Mouse (Mus musculus): Measurements from ENCODE around the gene Npdc1. TPM values are rescaled to one million over a fixed set of nuclear protein-coding genes. Genes with fewer than 3 reads are reported as not detected.
A peak's percentile ranks its signal among the peaks of the same experiment; 100 is the strongest.

Npdc1 gene
- polyA plus RNA-seq, 1 experiment from 2014 or later, result 29.5 TPM

DNA sequence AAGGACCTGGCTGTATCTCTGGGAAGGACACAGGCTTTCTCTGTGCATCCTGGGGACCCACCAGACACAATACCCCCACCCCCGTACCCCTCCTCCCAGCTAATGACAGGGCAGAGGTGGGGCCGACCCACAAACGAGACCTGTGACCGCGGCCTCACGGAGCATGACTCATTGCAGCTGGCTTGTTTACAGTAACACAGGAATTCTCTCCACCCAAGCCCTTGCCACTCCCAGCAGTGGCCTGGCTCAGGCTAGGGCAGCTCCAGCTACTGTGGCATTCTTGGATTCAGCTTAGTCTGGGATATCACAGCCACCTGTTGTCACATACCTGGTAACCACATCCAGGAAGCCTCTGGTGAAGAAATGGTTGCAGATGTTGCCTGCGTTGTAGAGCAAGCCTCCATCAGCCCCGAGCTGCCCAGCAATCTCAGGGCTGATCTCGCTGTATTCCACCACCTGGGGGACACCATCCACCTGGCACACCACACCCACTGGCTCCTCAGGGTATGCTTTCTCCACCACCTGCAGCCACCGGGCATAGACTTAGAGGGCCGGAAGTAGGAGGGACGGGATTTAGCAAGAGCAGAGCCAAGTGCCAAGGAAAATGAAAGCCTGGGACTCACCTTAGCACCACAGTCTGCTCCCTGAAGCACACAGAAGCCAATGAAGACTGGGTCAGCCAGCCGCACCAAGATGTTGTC, 35.5 kb upstream of the Npdc1 start:
- H3K27me3 ChIP-seq (ENCODE audit: control insufficient read depth, insufficient read depth, low read length), result peaks cover 24% of the 10 kb centered on the region
- WGBS, result 60% methylated on average over 13 of the region's 13 CpGs

DNA sequence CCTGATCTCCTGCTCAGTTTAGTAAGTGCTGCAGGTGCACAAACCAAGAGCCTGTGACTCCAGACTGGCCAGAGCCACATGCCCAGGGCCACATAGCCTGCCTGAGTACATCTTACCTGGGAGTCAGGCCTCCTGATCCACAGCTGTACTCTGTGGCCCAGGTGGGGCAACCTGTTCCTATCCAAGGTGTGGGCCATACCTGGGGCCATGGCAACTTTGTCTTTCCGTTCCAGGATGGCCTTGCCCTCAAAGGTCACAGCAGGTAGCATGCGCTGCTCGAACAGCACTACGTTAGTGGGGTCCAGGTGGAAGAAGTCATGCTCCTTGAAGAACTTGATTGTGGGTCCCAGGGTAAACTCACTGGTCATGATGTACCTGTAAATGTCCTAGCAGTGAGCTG, 34.8 kb upstream of the Npdc1 start:
- H3K4me3 ChIP-seq (ENCODE audit: control insufficient read depth in 1 of 2, insufficient read depth in 1 of 2, low read depth in 1 of 2, low read length in 2 of 2), result peak overlapping the region in 1 of 2 experiments; percentile 73; a peak in 2 of 4 replicates
- 0 out of 2 replicates have a peak, but pooled peaks cover 12% of the 10 kb centered on the region for H3K36me3 ChIP-seq (ENCODE audit: control insufficient read depth, insufficient read depth, low read length)
- peaks cover 27% of the 10 kb centered on the region for H3K27me3 ChIP-seq (ENCODE audit: control insufficient read depth, insufficient read depth, low read length)
- WGBS, result 91% methylated on average over 4 of the region's 4 CpGs
- H3K4me2 ChIP-seq (ENCODE audit: low read length), result peak overlapping the region; percentile 95
- H3K27ac ChIP-seq (replicated peaks in 1 of 2; ENCODE audit: control insufficient read depth in 1 of 2, insufficient read depth in 1 of 2, low read depth in 2 of 2, low read length in 2 of 2), result no peak overlapping the region
- ATAC-seq (ENCODE audit: insufficient number of reproducible peaks, insufficient read depth, low FRiP score, low read depth), result no peak
- H3K9ac ChIP-seq (ENCODE audit: low read length), result no peak overlapping the region
- H3K9me3 ChIP-seq (ENCODE audit: control insufficient read depth, low read length), result no peaks in the 10 kb centered on the region
- peaks cover 0 to 5% of the 10 kb centered on the region in 2 experiments; a peak in 2 of 4 replicates for H3K4me1 ChIP-seq (ENCODE audit: control insufficient read depth in 2 of 2, insufficient read depth in 2 of 2, low read length in 2 of 2)

More for the DNA sequence above, 35.5 kb upstream of the Npdc1 start:
- H3K4me1 ChIP-seq (ENCODE audit: control insufficient read depth in 2 of 2, insufficient read depth in 2 of 2, low read length in 2 of 2), result peaks cover 0 to 5% of the 10 kb centered on the region in 2 experiments; a peak in 2 of 4 replicates
- H3K4me2 ChIP-seq (ENCODE audit: low read length), result no peak overlapping the region
- H3K27ac ChIP-seq (replicated peaks in 1 of 2; ENCODE audit: control insufficient read depth in 1 of 2, insufficient read depth in 1 of 2, low read depth in 2 of 2, low read length in 2 of 2), result no peak overlapping the region
- H3K9me3 ChIP-seq (ENCODE audit: control insufficient read depth, low read length), result no peaks in the 10 kb centered on the region
- H3K36me3 ChIP-seq (ENCODE audit: control insufficient read depth, insufficient read depth, low read length), result 0 out of 2 replicates have a peak, but pooled peaks cover 12% of the 10 kb centered on the region
- ATAC-seq (ENCODE audit: insufficient number of reproducible peaks, insufficient read depth, low FRiP score, low read depth), result no peak
- no peak overlapping the region; the same call in 1 of the 2 replicates for H3K9ac ChIP-seq (ENCODE audit: low read length)
- no peak overlapping the region for H3K4me3 ChIP-seq (ENCODE audit: control insufficient read depth in 1 of 2, insufficient read depth in 1 of 2, low read depth in 1 of 2, low read length in 2 of 2)

DNA sequence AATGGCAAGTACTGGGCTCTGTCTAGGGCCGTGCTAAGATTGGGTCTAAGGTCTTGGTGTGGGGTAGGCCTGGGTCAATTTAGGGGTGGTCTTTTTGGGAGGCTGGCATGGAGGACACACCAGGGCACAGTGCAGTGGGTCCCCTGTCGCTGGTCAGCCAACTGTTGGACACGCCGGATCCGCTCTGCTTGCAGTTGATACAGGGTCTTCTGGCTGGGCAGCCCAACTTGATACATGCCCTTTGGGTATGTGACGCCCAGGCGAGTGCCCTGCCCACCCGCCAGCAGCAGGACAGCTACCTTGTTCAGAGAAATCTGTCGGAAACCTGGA, 34.4 kb upstream of the Npdc1 start:
- no peak for ATAC-seq (ENCODE audit: insufficient number of reproducible peaks, insufficient read depth, low FRiP score, low read depth)
- 0 out of 2 replicates have a peak, but pooled peaks cover 12% of the 10 kb centered on the region for H3K36me3 ChIP-seq (ENCODE audit: control insufficient read depth, insufficient read depth, low read length)
- H3K9ac ChIP-seq (ENCODE audit: low read length), result peak overlapping the region; percentile 81
- WGBS, result 24% methylated on average over 9 of the region's 9 CpGs
- H3K27ac ChIP-seq (replicated peaks in 1 of 2; ENCODE audit: control insufficient read depth in 1 of 2, insufficient read depth in 1 of 2, low read depth in 2 of 2, low read length in 2 of 2), result no peak overlapping the region
- H3K4me2 ChIP-seq (ENCODE audit: low read length), result peak overlapping the region; percentile 95
- peaks cover 0 to 5% of the 10 kb centered on the region in 2 experiments; a peak in 2 of 4 replicates for H3K4me1 ChIP-seq (ENCODE audit: control insufficient read depth in 2 of 2, insufficient read depth in 2 of 2, low read length in 2 of 2)
- H3K27me3 ChIP-seq (ENCODE audit: control insufficient read depth, insufficient read depth, low read length), result peaks cover 27% of the 10 kb centered on the region
- H3K9me3 ChIP-seq (ENCODE audit: control insufficient read depth, low read length), result no peaks in the 10 kb centered on the region
- H3K4me3 ChIP-seq (ENCODE audit: control insufficient read depth in 1 of 2, insufficient read depth in 1 of 2, low read depth in 1 of 2, low read length in 2 of 2), result peak overlapping the region; percentile 59 to 73

DNA sequence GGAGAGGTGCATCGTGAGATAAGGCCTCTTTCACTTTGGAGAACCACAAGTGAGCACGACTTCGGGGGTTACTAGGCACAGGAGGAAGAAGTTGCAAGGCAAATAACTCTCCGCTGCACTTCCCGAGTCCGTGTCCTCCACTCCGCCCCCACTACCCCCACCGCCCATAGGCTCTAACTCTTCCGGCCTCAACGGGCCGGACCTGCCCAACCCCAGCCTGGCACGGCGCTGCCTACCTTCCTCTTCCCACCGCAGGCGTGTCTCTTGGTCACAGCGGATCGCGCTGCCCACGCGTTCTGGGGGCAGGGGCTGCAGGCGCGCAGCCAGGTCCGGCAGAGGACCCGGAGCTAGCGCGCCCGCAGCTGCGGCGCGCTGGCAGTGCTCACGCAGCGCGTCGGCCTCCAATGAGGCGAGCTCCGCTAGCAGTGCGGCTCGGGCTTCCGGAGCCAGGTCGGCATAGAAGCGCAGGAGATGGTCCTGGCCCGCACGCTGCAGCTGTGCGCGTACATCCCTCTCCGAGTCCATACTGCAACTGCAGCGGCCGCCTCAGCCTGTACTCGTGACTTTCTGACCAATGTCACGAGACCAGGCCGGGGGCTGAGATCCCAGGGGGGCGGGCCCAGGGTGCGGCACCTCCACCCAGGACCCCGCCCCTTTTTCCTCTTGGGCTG, 33.9 kb upstream of the Npdc1 start, which contains the start of gene Uap1l1:
Gene Uap1l1 (minus strand): TSS at position 592 of the 671 bp plus-strand sequence.
- Histone ChIP-seq H3K4me2 (ENCODE audit: low read length) (peak within 1 kb of the TSS; percentile 95), H3K9ac (ENCODE audit: low read length) (peak within 1 kb of the TSS; percentile 81), H3K4me1 (ENCODE audit: control insufficient read depth in 2 of 2, insufficient read depth in 2 of 2, low read length in 2 of 2) (peaks cover 0 to 5% of the 10 kb centered on the region in 2 experiments; a peak in 2 of 4 replicates), H3K9me3 (ENCODE audit: control insufficient read depth, low read length) (no peaks in the 10 kb centered on the region), H3K4me3 (ENCODE audit: control insufficient read depth in 1 of 2, insufficient read depth in 1 of 2, low read depth in 1 of 2, low read length in 2 of 2) (peak within 1 kb of the TSS; percentile 59 to 73), H3K27ac (replicated peaks in 1 of 2; ENCODE audit: control insufficient read depth in 1 of 2, insufficient read depth in 1 of 2, low read depth in 2 of 2, low read length in 2 of 2) (peak within 1 kb of the TSS in 1 of 2 experiments; percentile 20; a peak in 1 of 4 replicates), H3K36me3 (ENCODE audit: control insufficient read depth, insufficient read depth, low read length) (0 out of 2 replicates have a peak, but pooled peaks cover 8% of the 10 kb centered on the region), H3K27me3 (ENCODE audit: control insufficient read depth, insufficient read depth, low read length) (peaks cover 27% of the 10 kb centered on the region)
- whole genome bisulfite sequencing, result under 1% methylated on average over 54 of the region's 54 CpGs
- ATAC-seq (ENCODE audit: insufficient number of reproducible peaks, insufficient read depth, low FRiP score, low read depth), result peak; percentile 77

DNA sequence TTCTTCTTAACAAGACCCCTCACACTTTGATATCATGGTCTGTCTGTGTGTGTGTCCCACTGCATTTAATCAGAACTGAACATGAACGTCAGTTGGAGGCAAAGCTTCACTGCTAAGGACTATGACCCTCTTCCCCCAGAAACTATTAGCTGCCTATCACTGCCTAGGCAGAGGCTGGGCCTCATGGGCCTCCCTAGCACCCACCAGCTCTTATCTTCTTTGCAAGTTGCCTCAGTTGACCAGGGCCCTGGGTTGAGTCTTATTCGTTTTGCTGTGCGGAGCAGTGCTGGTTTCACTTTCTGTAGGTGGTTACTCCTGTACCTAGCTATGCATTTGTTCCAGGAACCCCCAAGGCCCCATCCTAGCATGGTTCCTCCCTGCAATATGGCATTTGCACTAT, 29.2 kb upstream of the Npdc1 start:
- Histone ChIP-seq H3K27me3 (ENCODE audit: control insufficient read depth, insufficient read depth, low read length) (peaks cover 11% of the 10 kb centered on the region), H3K4me1 (ENCODE audit: control insufficient read depth in 2 of 2, insufficient read depth in 2 of 2, low read length in 2 of 2) (peaks cover 15 to 22% of the 10 kb centered on the region in 2 experiments), H3K36me3 (ENCODE audit: control insufficient read depth, insufficient read depth, low read length) (peaks cover 3% of the 10 kb centered on the region; the same call in 1 of the 2 replicates), H3K4me3 (ENCODE audit: control insufficient read depth in 1 of 2, insufficient read depth in 1 of 2, low read depth in 1 of 2, low read length in 2 of 2) (no peak overlapping the region), H3K4me2 (ENCODE audit: low read length) (no peak overlapping the region), H3K27ac (replicated peaks in 1 of 2; ENCODE audit: control insufficient read depth in 1 of 2, insufficient read depth in 1 of 2, low read depth in 2 of 2, low read length in 2 of 2) (no peak overlapping the region), H3K9me3 (ENCODE audit: control insufficient read depth, low read length) (no peaks in the 10 kb centered on the region), H3K9ac (ENCODE audit: low read length) (no peak overlapping the region)
- WGBS, result 78% methylated on average over 3 of the region's 3 CpGs
- ATAC-seq (ENCODE audit: insufficient number of reproducible peaks, insufficient read depth, low FRiP score, low read depth), result no peak

DNA sequence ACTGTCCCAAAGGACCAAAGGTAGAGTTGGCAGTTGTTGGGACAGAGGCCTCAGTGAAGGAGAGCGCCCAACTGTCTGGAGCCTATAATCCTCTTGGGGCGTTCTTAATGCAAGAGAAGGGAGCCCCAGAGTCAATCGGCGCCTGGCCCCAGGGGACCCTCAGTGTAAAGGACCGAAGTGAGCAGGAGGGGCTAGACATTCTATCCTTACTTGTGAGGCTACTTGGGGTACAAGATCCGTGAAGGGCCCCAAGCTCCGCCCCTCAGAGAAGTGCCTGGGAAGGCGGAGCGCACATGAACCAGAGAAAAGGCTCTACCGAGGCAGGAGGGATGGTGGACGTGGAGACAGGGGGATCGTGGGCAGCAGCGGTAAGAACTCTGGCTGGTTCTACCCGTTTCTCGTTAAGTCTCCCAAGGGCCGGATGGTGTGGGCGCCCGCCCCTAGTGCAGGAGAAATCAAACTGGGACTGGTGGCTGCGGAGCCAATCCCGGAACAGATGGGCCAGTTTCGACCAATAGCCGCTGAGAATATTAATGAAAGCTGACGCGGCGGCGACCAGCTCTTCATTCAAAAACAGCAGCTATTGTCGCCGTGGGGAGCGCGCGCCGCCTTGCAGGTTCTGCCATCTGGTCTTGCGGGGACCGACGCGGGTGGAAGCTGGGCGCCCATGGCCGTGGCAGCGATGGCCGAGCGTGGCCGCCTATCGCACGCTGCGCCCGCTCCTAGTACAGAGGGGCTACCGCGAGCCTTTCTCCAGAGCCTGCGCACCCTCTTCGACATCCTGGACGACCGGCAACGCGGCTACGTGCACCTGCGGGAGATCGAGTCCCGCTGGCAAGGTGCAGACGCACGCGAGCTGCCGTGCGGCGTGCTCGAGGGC, 27.1 kb upstream of the Npdc1 start, which contains the start of gene Sapcd2:
Gene Sapcd2 (plus strand): TSS at position 558 of the 880 bp plus-strand sequence.
- peaks cover 3% of the 10 kb centered on the region; the same call in 1 of the 2 replicates for H3K27me3 ChIP-seq (ENCODE audit: control insufficient read depth, insufficient read depth, low read length)
- peak within 1 kb of the TSS; percentile 78 for H3K9ac ChIP-seq (ENCODE audit: low read length)
- 1% methylated on average over 65 of the region's 65 CpGs for WGBS
- peak; percentile 76 for ATAC-seq (ENCODE audit: insufficient number of reproducible peaks, insufficient read depth, low FRiP score, low read depth)
- peaks cover 13 to 22% of the 10 kb centered on the region in 2 experiments for H3K4me1 ChIP-seq (ENCODE audit: control insufficient read depth in 2 of 2, insufficient read depth in 2 of 2, low read length in 2 of 2)
- H3K36me3 ChIP-seq (ENCODE audit: control insufficient read depth, insufficient read depth, low read length), result peaks cover 19% of the 10 kb centered on the region
- H3K4me2 ChIP-seq (ENCODE audit: low read length), result peak within 1 kb of the TSS; percentile 99
- H3K4me3 ChIP-seq (ENCODE audit: control insufficient read depth in 1 of 2, insufficient read depth in 1 of 2, low read depth in 1 of 2, low read length in 2 of 2), result peak within 1 kb of the TSS; percentile 72 to 73
- peak within 1 kb of the TSS; percentile 60 to 70; a peak in 3 of 4 replicates for H3K27ac ChIP-seq (replicated peaks in 1 of 2; ENCODE audit: control insufficient read depth in 1 of 2, insufficient read depth in 1 of 2, low read depth in 2 of 2, low read length in 2 of 2)
- no peaks in the 10 kb centered on the region for H3K9me3 ChIP-seq (ENCODE audit: control insufficient read depth, low read length)
